ENCODE assay signal across 14 mouse cellular contexts in the genomic region with DNA sequence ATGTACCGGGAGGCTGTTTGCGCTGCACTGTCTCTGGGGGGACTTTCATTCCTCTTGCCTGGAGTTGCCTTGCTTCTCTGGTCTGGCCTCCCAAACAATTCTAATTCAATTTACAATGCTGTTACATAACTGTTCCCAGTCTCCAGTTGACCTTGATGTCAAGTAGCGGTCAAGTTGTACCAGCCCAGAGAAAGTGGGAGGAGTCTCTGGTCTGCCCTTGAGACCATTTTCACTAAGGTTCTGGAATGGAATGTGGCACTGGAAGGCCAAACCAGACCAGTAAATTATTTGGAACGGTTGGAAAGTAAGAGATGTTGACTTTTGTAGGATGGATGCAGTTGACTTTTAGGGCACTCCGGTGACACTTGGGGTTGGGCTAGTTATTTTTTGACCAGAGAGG.
DNase-seq lines count a peak whose midpoint lies in the region; ATAC-seq and TF ChIP-seq lines count a peak whose summit lies in the region.
"Had no signal": no experiment of that assay in that cellular context is flagged by ENCODE, and none has a peak within 500 bp of the region (broad histone marks: within the 10 kb centered on the region; RNA-seq: fewer than 3 reads in every experiment).

No protein-coding gene starts in this region.

- intact Hi-C loops in gastrocnemius, adult 2 months (cut with DNase I): no loop called here

- no peak for TF ChIP-seq CTCF in gastrocnemius, adult 2 months (IDR thresholded peaks at IDR 0.05)
- no peak for TF ChIP-seq CTCF in spleen, adult 2 months (IDR thresholded peaks at IDR 0.05; ENCODE audit: extremely low read depth, insufficient read depth, insufficient read length, insufficient replicate concordance)

- no peaks in the 10 kb centered on the region for H3K27me3 ChIP-seq in spleen, adult 2 months (ENCODE audit: control insufficient read depth, insufficient read depth, low read length)
- no peaks in the 10 kb centered on the region for H3K27me3 ChIP-seq in forebrain, embryonic 15.5 days
- H3K27me3 ChIP-seq: midbrain, embryonic 13.5 days; neural tube, embryonic 12.5 days had no signal

- no peaks in the 10 kb centered on the region for H3K36me3 ChIP-seq in spleen, adult 2 months (ENCODE audit: control insufficient read depth, insufficient read depth, low read length)
- H3K36me3 ChIP-seq in forebrain, embryonic 15.5 days: no peaks in the 10 kb centered on the region
- H3K36me3 ChIP-seq: forebrain, embryonic 10.5 days; midbrain, embryonic 13.5 days; neural tube, embryonic 12.5 days had no signal

- ATAC-seq in forebrain, embryonic 15.5 days (replicated peaks): no peak
- ATAC-seq: midbrain, embryonic 13.5 days had no signal

- no peak overlapping the region for H3K4me2 ChIP-seq in forebrain, embryonic 15.5 days (replicated peaks)
- H3K4me2 ChIP-seq: midbrain, embryonic 13.5 days; neural tube, embryonic 12.5 days had no signal

- no peaks in the 10 kb centered on the region for H3K9me3 ChIP-seq in forebrain, embryonic 15.5 days
- H3K9me3 ChIP-seq: forebrain, embryonic 10.5 days; midbrain, embryonic 13.5 days; neural tube, embryonic 12.5 days had no signal

- H3K9ac ChIP-seq in forebrain, embryonic 15.5 days (replicated peaks): no peak overlapping the region
- H3K9ac ChIP-seq: midbrain, embryonic 13.5 days; neural tube, embryonic 12.5 days had no signal

- no peak overlapping the region for H3K4me3 ChIP-seq in gastrocnemius, adult 2 months
- H3K4me3 ChIP-seq in spleen, adult 2 months (ENCODE audit: extremely low read depth, insufficient read depth, insufficient read length): no peak overlapping the region
- H3K4me3 ChIP-seq in forebrain, embryonic 15.5 days: no peak overlapping the region
- H3K4me3 ChIP-seq: forebrain, embryonic 10.5 days; midbrain, embryonic 13.5 days; neural tube, embryonic 12.5 days had no signal

- WGBS in spleen, adult 2 months: 87% methylated on average over 5 of the region's 5 CpGs
- WGBS in forebrain, embryonic 15.5 days: 94% methylated on average over 5 of the region's 5 CpGs

- no peaks in the 10 kb centered on the region for H3K4me1 ChIP-seq in spleen, adult 2 months (ENCODE audit: control insufficient read depth, insufficient read depth, insufficient read length)
- H3K4me1 ChIP-seq in forebrain, embryonic 15.5 days: 0 out of 2 replicates have a peak, but pooled peaks cover 2% of the 10 kb centered on the region
- H3K4me1 ChIP-seq: midbrain, embryonic 13.5 days; neural tube, embryonic 12.5 days had no signal

- peak overlapping the region; percentile 70 for H3K27ac ChIP-seq in gastrocnemius, adult 2 months
- peak overlapping the region; percentile 43; the same call in 1 of the 2 replicates for H3K27ac ChIP-seq in spleen, adult 2 months (ENCODE audit: insufficient read depth, low read length)
- H3K27ac ChIP-seq in forebrain, embryonic 15.5 days (replicated peaks): no peak overlapping the region
- H3K27ac ChIP-seq: forebrain, embryonic 10.5 days; midbrain, embryonic 13.5 days; neural tube, embryonic 12.5 days had no signal

- DNase-seq in gastrocnemius, adult 2 months: peak; percentile 51
- no peak for DNase-seq in gastrocnemius, postnatal 4 days (ENCODE audit: low spot score in 2 of 2)
- no peak for DNase-seq in spleen, adult 2 months (ENCODE audit: low read depth in 1 of 2, low spot score in 2 of 2)
- no peak for DNase-seq in spleen, postnatal 4 days (ENCODE audit: low spot score in 2 of 2)
- DNase-seq in kidney, postnatal 36 days: peak; percentile 47 to 79
- peak; percentile 43 for DNase-seq in testis, postnatal 14 days (ENCODE audit: low spot score)
- no peak for DNase-seq in cerebellum, adult 11 months
- DNase-seq: liver; right cerebral cortex, postnatal 25 days; thymus, postnatal 36 days had no signal

- no peak for TF ChIP-seq POLR2A in spleen, adult 2 months (IDR thresholded peaks at IDR 0.05; ENCODE audit: low read depth, low read length)

Comparison
In these comparisons a context has a peak if more than half of its experiments do, and no peak if none do; other contexts are left out.
1. DNase-seq: peak in gastrocnemius, adult 2 months (single experiment), kidney, postnatal 36 days (2 of 2) and testis, postnatal 14 days (single experiment); none in gastrocnemius, postnatal 4 days (0 of 2), spleen, adult 2 months (0 of 2), spleen, postnatal 4 days (0 of 2) and cerebellum, adult 11 months (single experiment).